Mouse (Mus musculus) midbrain, embryonic 14.5 days (tissue): ENCODE measurements at regions not wholly inside any gene's neighbourhood (a gene's known extent, or its start where the extent isn't known, plus 50 kb on each side); places are given as distances from the start of the nearest gene placed in this dataset.

Experiments
- ATAC-seq: fragments of 200-750 bp; cut with Nextera tagmentation; 2 replicates; pipeline ENCODE4 v1.8.0; 2017; ENCODE audit warnings: moderate number of reproducible peaks, moderate library complexity; ENCODE audit not compliant: low FRiP score, low TSS enrichment
- DNase-seq: peaks from one replicate; pipeline ENCODE4 v3.0.0-alpha.2; 2015
- H3K27ac ChIP-seq: fragments of 300-500 bp; sonication (generic); replicated peaks from 2 replicates; pipeline ENCODE4 v1.5.1; 2014; ENCODE audit warnings: mild to moderate bottlenecking, low read depth, low read length, moderate library complexity
- H3K27me3 ChIP-seq: fragments of 300-500 bp; sonication (generic); 2 replicates; pipeline ENCODE4 v1.6.1; 2014; ENCODE audit warnings: low read length, control low read depth, mixed read lengths; ENCODE audit not compliant: control insufficient read depth, insufficient read depth
- H3K36me3 ChIP-seq: fragments of 300-500 bp; sonication (generic); 2 replicates; pipeline ENCODE4 v1.6.1; 2014; ENCODE audit warnings: low read length, control low read depth; ENCODE audit not compliant: control insufficient read depth, insufficient read depth
- H3K4me1 ChIP-seq: fragments of 300-500 bp; sonication (generic); 2 replicates; pipeline ENCODE4 v1.6.1; 2014; ENCODE audit warnings: mild to moderate bottlenecking, antibody characterized with exemption, low read length, control low read depth; ENCODE audit not compliant: control insufficient read depth, insufficient read depth
- H3K4me2 ChIP-seq: fragments of 300-500 bp; sonication (generic); 2 replicates; pipeline ENCODE4 v1.6.1; 2014; ENCODE audit warnings: mild to moderate bottlenecking, low read length, moderate library complexity
- H3K4me3 ChIP-seq: fragments of 300-500 bp; sonication (generic); replicated peaks from 2 replicates; pipeline ENCODE4 v1.5.1; 2014; ENCODE audit warnings: low read depth, low read length
- H3K9ac ChIP-seq: fragments of 300-500 bp; sonication (generic); replicated peaks from 2 replicates; pipeline ENCODE4 v1.6.1; 2014; ENCODE audit warnings: mild to moderate bottlenecking, low read length, moderate library complexity
- H3K9me3 ChIP-seq: fragments of 300-500 bp; sonication (generic); 2 replicates; pipeline ENCODE4 v1.6.1; 2016; ENCODE audit warnings: low read length, control low read depth, mixed read lengths; ENCODE audit not compliant: control insufficient read depth
- WGBS: fragments of 180-500 bp; shearing (Covaris S2); extraction: QIAGEN DNeasy Blood & Tissue Kit; methylation state at CpG from one replicate; pipeline ENCODE4 v1.1.7; 2014; 5-methylcytosine and 5-hydroxymethylcytosine counted together

DNA sequence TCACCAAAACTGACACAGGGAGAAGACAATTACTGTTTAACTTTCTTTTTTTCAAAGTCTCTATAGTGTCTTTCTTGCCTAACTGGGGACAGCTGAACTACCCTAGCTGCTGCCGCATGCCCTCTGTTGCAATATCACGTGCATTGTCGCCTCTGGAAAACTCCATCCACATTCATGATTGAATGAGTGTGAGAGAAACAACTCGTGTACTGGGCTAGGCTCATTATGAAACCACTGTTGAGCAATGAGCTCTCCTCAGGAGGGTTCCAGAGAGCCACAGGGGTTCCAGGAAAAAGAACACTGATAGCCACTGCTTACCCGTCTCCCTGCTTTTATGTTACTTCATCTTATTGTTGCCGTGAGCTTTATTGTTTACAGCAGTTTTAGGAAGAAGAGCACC is 132.2 kb upstream of the Bcl6 start:
- no peak overlapping the region for H3K9ac ChIP-seq
- no peak overlapping the region for H3K4me2 ChIP-seq
- no peaks in the 10 kb centered on the region for H3K4me1 ChIP-seq
- ATAC-seq (no peak), DNase-seq (no peak)
- no peak overlapping the region for H3K4me3 ChIP-seq
- H3K9me3 ChIP-seq, result no peaks in the 10 kb centered on the region
- H3K36me3 ChIP-seq, result no peaks in the 10 kb centered on the region
- no peak overlapping the region for H3K27ac ChIP-seq
- WGBS, result 67% methylated on average over 6 of the region's 6 CpGs
- no peaks in the 10 kb centered on the region for H3K27me3 ChIP-seq

DNA sequence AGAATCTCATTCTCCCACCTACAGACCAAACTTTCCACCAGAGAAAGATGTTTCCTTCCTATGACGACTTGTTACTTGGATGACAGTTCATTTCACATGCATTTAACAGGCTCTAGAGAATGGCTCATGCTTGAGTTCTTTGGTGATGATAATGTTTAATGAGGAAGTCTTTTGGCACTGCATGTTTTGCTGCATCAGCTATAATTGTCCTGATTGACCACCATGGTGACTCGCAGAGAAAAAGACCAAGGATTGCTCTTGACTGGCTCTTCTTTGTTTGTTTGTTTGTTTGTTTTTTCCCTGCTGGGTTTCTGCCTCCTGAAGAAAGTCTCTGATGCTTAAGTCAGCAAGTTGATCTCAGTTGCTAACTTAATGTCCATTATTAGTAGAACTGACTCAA is 129.8 kb upstream of the Bcl6 start:
- ATAC-seq (no peak), DNase-seq (no peak)
- H3K4me3 ChIP-seq, result no peak overlapping the region
- H3K36me3 ChIP-seq, result no peaks in the 10 kb centered on the region
- H3K9me3 ChIP-seq, result no peaks in the 10 kb centered on the region
- no peaks in the 10 kb centered on the region for H3K27me3 ChIP-seq
- no peak overlapping the region for H3K4me2 ChIP-seq
- H3K27ac ChIP-seq, result no peak overlapping the region
- no peaks in the 10 kb centered on the region for H3K4me1 ChIP-seq
- no peak overlapping the region for H3K9ac ChIP-seq
- WGBS, result 84% methylated on average over 2 of the region's 2 CpGs

DNA sequence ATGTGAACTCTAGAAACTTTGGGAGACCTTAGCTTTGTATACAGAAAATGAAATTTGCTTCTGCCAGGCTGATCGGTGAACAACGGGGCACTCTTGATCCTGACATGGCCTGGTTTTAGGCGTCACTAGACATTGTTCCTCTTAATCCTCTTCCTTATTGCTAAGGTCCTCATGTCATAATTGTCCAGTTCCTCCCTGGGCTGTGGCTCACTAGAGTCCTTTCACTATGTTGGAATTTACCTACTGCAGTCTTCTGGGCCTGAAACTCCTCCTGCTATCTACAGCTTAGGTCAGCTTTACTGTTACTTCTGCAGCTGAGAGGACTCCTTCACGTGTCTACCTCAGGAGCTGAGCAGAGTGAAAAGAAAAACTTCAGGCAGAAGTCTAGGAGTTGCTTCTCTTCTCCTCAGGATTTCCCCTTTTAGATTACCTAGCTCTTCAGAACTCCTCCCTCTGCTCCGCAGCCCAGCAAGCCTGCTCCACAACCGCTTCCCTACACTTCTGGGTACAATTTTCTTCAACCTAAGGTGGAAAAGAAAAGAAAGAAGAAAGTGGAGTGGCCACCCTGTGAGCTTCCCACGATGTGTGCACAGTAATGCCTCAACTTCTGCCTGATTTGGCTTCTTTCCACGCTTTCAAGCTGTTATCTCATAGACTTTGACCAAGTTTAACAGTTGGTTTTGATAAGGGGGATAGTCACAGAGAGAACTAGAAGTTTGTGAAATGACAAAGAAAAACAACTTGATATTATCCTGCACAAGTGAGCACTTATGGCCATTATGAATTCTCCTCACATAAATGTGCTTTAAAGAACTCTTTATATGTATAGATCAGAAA is 114.4 kb upstream of the Bcl6 start:
- H3K27ac ChIP-seq, result no peak overlapping the region
- 0 out of 2 replicates have a peak, but pooled peaks cover 2% of the 10 kb centered on the region for H3K9me3 ChIP-seq
- no peak for ATAC-seq
- no peak for DNase-seq
- no peaks in the 10 kb centered on the region for H3K27me3 ChIP-seq
- H3K9ac ChIP-seq, result no peak overlapping the region
- H3K4me3 ChIP-seq, result no peak overlapping the region
- H3K4me1 ChIP-seq, result no peaks in the 10 kb centered on the region
- no peak overlapping the region for H3K4me2 ChIP-seq
- 76% methylated on average over 8 of the region's 8 CpGs for WGBS
- H3K36me3 ChIP-seq, result no peaks in the 10 kb centered on the region

DNA sequence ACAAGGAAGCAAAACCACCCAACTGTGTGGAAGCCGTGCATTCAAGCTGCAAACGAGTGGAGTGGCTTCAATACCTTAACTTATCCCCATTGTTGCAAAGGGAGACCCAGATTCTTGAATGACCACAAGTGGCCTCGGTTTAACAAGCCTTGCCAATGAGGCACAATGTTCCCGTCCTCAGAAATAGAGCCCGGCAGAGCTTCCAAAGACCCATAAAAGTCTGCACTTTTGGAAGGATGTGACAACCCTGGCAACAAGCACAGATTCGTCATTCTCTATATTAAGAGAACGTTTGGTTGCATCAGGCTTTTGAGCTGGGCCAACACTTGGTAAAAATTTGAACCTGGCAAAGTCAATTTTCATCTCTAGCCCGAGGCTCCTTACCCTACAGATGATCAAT is 108.9 kb upstream of the Bcl6 start:
- no peaks in the 10 kb centered on the region for H3K4me1 ChIP-seq
- H3K27me3 ChIP-seq, result no peaks in the 10 kb centered on the region
- H3K9ac ChIP-seq, result no peak overlapping the region
- DNase-seq (no peak), ATAC-seq (no peak)
- no peaks in the 10 kb centered on the region for H3K36me3 ChIP-seq
- H3K4me3 ChIP-seq, result no peak overlapping the region
- no peak overlapping the region for H3K27ac ChIP-seq
- H3K9me3 ChIP-seq, result no peaks in the 10 kb centered on the region
- no peak overlapping the region for H3K4me2 ChIP-seq
- WGBS, result 53% methylated on average over 8 of the region's 8 CpGs

DNA sequence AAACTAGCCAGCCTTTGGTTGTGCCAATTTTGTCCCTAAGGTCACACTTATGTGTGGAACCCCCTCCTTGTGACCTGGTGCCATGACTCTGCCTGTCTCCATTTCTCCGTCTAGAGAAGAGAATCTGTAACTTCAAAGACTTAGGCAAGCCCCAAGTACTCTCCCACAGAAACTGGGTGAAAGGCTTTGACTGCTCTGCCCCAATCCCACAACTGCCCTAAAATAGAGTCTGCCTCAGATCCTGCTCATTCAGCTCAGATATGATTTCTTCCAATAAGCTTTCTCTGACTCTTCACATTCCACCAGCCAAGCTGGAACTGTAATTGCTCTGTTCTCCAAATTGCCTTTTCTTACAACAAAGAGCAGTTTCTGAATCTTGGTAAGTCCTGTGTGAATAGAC is 107.4 kb upstream of the Bcl6 start:
- no peak overlapping the region for H3K27ac ChIP-seq
- DNase-seq (no peak), ATAC-seq (no peak)
- H3K4me3 ChIP-seq, result no peak overlapping the region
- H3K27me3 ChIP-seq, result no peaks in the 10 kb centered on the region
- H3K4me1 ChIP-seq, result no peaks in the 10 kb centered on the region
- no peaks in the 10 kb centered on the region for H3K9me3 ChIP-seq
- H3K9ac ChIP-seq, result no peak overlapping the region
- WGBS, result 78% methylated on average over 1 of the region's 1 CpGs
- H3K36me3 ChIP-seq, result no peaks in the 10 kb centered on the region
- H3K4me2 ChIP-seq, result no peak overlapping the region

DNA sequence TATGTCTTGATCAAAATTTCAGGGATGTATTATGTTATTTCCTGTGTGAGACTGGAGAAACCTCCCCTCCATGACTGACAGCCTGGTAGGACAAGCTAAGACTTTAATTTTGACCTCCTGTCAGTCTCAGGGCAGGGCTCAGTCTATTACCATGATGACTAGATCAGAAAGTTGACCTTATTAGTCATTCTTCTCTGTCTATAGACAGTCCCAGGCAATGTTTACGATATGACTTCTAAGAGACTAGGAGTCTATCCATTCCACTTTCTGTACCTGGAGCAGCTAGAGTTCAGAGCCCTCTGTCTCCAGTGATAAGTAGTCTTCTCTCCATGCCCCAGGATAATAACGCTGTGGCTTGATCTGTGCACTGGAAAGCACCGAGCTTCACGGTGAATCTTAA is 107.0 kb upstream of the Bcl6 start:
- ATAC-seq, result no peak

DNA sequence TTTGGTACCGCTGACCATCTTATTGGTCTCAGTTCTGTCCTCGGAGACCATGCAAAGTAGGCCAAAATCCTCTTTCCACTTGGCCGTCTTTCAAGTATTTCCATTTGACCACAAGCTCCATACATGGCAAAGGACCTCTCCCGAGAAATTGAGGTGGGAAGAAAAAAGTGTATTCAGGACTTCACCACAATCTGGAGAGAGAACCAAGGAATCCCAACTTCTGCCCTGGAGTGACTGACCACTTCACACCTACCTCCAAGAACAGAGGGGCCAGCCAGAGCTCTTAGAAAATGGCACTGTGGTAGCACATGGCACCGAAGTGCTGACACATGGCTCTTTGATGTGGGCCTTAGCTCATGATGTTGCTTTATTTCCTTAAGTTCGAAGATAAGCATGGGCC is 105.9 kb upstream of the Bcl6 start:
- H3K27me3 ChIP-seq, result no peaks in the 10 kb centered on the region
- H3K27ac ChIP-seq, result no peak overlapping the region
- no peak overlapping the region for H3K9ac ChIP-seq
- H3K4me2 ChIP-seq, result no peak overlapping the region
- no peak for DNase-seq
- ATAC-seq, result no peak
- no peaks in the 10 kb centered on the region for H3K4me1 ChIP-seq
- no peak overlapping the region for H3K4me3 ChIP-seq
- 90% methylated on average over 6 of the region's 6 CpGs for WGBS
- no peaks in the 10 kb centered on the region for H3K9me3 ChIP-seq
- H3K36me3 ChIP-seq, result no peaks in the 10 kb centered on the region

More for the DNA sequence above, 107.0 kb upstream of the Bcl6 start:
- Histone ChIP-seq H3K9me3 (no peaks in the 10 kb centered on the region), H3K4me1 (no peaks in the 10 kb centered on the region), H3K9ac (no peak overlapping the region), H3K27me3 (no peaks in the 10 kb centered on the region), H3K27ac (no peak overlapping the region), H3K4me2 (no peak overlapping the region), H3K4me3 (no peak overlapping the region), H3K36me3 (no peaks in the 10 kb centered on the region)
- 95% methylated on average over 4 of the region's 4 CpGs for WGBS
- DNase-seq, result no peak

DNA sequence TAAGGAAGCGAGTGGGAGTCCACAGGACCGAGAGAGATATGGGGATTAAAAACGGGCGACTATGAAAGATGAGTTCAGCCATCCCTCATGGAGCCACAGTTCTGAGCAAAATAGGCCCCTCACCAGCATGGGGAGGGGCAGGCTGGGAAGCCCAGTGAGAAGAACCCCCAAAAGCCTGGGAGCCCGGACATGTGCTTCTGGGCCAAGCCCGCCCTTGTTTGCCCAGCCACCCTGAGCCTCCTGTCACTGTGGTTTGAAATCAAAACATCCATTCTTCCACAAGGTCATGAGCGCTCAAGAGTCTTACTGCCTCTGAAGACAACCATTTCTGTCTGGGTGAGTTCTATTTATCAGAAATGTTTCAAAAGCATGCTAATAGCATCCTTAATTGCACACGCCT is 105.0 kb upstream of the Bcl6 start:
- Histone ChIP-seq H3K27ac (no peak overlapping the region), H3K9me3 (no peaks in the 10 kb centered on the region), H3K4me3 (no peak overlapping the region), H3K27me3 (no peaks in the 10 kb centered on the region), H3K4me1 (no peaks in the 10 kb centered on the region), H3K9ac (no peak overlapping the region), H3K36me3 (no peaks in the 10 kb centered on the region), H3K4me2 (no peak overlapping the region)
- 93% methylated on average over 8 of the region's 8 CpGs for WGBS
- no peak for DNase-seq
- no peak for ATAC-seq
